Mouse (Mus musculus): ENCODE data around the gene Col13a1.

DNA sequence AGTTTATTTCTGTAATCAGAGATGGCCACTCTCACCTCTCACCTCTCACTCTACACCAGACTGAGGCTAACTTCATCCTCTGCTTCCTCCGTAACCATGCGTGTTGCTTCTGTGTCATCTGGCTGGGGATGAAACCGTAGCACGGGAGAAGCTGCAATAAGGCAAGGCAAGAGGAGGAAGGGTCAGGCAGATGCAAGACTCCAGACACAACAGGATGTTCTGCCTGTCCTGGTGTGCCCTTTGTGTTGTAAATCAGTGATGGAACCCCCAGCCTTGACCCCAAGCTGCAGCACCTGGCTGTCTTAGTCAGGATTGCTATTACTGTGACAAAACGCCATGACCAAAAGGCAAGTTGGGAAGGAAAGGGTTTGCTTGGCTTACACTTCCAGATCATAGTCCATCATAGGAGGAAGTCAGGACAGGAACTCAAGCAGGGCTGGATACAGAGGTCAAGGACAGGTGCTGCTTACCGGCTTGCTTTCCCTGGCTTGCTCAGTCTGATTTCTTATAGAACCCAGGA is 31.1 kb upstream of the Col13a1 start:
- TF ChIP-seq POLR2A (IDR thresholded peaks at IDR 0.05; ENCODE audit: borderline replicate concordance, extremely low read depth, low read depth, low read length) (no peak), CTCF (IDR thresholded peaks at IDR 0.05; ENCODE audit: insufficient read depth, low read length) (no peak)

Data from lung, adult 2 months (tissue).